Mouse (Mus musculus): ENCODE results near the gene Ppp4r3a. TPM values are rescaled to one million over a fixed set of nuclear protein-coding genes. Genes with fewer than 3 reads are reported as not detected.
A peak's percentile ranks its signal among the peaks of the same experiment; 100 is the strongest.

Ppp4r3a gene
- total and polyA plus RNA-seq, 3 experiments = 43.2 to 68.6 (median 68.5) TPM

DNA sequence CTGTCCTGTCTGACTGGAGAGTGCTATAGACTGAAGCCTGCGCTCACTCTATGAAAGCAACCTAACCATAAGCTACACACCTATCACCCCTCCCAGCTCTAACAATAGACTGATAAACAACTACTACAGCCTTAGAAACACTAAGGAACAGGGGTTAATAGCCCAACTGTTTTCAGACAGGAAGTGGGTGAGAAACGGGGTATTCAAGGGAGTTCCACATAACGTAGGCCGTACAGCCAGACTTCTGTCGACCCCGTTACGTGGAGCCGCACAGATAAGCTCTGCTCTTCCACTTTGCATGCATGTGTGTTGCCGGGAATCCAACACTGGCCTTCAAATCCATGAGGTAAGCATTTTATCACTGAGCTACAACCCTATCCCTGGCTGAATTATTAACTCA, 76.1 kb downstream of the Ppp4r3a start:
- peaks cover 74 to 99% of the 10 kb centered on the region in 2 experiments for H3K4me1 ChIP-seq (ENCODE audit: control insufficient read depth in 1 of 2, insufficient read depth in 2 of 2)
- in situ Hi-C loops (cut with MboI; ENCODE audit: low pct_ligation_motif_present, low pct_unique_long_range_greater_than_20kb, low sequenced_read_pairs) = no loop called here
- 0 out of 2 replicates have a peak overlapping the region, but pooled peaks have one; percentile 12 for H3K9ac ChIP-seq (ENCODE audit: insufficient read depth, low read depth)
- peaks cover 51% of the 10 kb centered on the region for H3K79me2 ChIP-seq (replicated peaks; ENCODE audit: control insufficient read depth, extremely low read depth, insufficient read depth, poor library complexity, severe bottlenecking)
- no peak for DNase-seq (ENCODE audit: extremely low read depth)
- H3K4me2 ChIP-seq (ENCODE audit: insufficient read depth, low read depth, poor library complexity, severe bottlenecking) = peak overlapping the region; percentile 18
- H3K9me3 ChIP-seq (replicated peaks; ENCODE audit: low read length) = no peaks in the 10 kb centered on the region
- H3K4me3 ChIP-seq (replicated peaks in 1 of 3; ENCODE audit: low read depth in 2 of 3, low read length in 2 of 3, poor library complexity in 1 of 3) = no peak overlapping the region
- no peaks in the 10 kb centered on the region for H3K27me3 ChIP-seq (replicated peaks)
- peak overlapping the region; percentile 76 for H3K27ac ChIP-seq (ENCODE audit: insufficient read depth, low read depth)
- dilution Hi-C loops (cut with MboI; ENCODE audit: extremely low pct_ligation_motif_present, extremely low pct_unique_long_range_greater_than_20kb, low sequenced_read_pairs) = no loop called here
- TF ChIP-seq ZNF384 (IDR thresholded peaks at IDR 0.05; ENCODE audit: low read depth, low read length) = no peak
- TF ChIP-seq MEF2A (IDR thresholded peaks at IDR 0.05; ENCODE audit: borderline replicate concordance, low read depth, low read length) = no peak
- no peak for TF ChIP-seq E2F4 (IDR thresholded peaks at IDR 0.05; ENCODE audit: insufficient replicate concordance, low read depth, low read length)
- no peak for TF ChIP-seq CHD2 (IDR thresholded peaks at IDR 0.05; ENCODE audit: low read length)
- no peak for TF ChIP-seq TBP (conservative IDR thresholded peaks at IDR 0.05; ENCODE audit: low read depth, low read length)
- TF ChIP-seq IRF4 (IDR thresholded peaks at IDR 0.05; ENCODE audit: low read depth, low read length) = no peak
- no peak for TF ChIP-seq SIN3A (IDR thresholded peaks at IDR 0.05; ENCODE audit: low read length)
- no peak for TF ChIP-seq CHD1 (IDR thresholded peaks at IDR 0.05; ENCODE audit: low read depth, low read length)
- no peak for TF ChIP-seq CTCF (conservative IDR thresholded peaks at IDR 0.05 in 1 of 2, IDR thresholded peaks at IDR 0.05 in 1 of 2; ENCODE audit: low read depth in 2 of 2, low read length in 2 of 2)
- peaks cover 0 to 18% of the 10 kb centered on the region in 2 experiments for H3K36me3 ChIP-seq (replicated peaks in 1 of 2; ENCODE audit: control insufficient read depth in 1 of 2, insufficient read depth in 1 of 2, low read length in 1 of 2)

DNA sequence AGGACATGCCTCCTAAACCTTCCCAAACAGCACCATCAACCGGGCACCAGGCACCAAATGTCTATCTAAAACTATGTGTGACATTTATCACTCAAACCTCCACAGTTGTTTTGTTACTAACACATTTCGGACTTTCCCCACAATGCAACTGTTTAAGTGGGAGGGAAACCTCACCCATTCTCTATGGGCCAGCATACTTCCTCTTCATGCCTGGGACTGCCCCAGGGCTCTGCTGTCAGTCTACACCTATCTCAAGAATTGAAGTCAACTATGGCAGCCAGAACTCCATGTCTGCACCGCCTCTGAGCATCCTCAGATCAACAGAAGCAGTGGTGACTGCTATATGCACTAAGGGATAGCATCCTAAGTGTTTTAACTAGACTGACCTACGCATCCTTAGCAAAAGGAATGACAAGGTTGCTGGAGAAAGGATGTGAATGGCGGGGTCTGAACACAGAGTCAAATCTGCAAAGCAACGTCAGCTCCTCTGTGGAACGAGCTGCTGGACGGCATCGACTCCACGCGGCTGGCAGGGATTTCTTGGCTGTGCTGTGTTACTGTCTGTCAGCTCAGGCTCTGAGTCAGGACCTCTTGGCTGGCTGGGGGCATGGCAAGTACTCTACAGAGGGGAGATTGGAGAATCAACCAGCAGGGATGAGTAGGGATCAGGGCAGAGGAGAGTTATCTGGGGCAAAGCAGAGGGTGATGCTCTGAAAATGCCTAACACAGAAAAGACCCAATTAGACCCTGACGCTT, 77.7 kb downstream of the Ppp4r3a start:
- Histone ChIP-seq H3K27ac (ENCODE audit: insufficient read depth, low read depth) (peak overlapping the region; percentile 93), H3K36me3 (replicated peaks in 1 of 2; ENCODE audit: control insufficient read depth in 1 of 2, insufficient read depth in 1 of 2, low read length in 1 of 2) (peaks cover 0 to 19% of the 10 kb centered on the region in 2 experiments), H3K9ac (ENCODE audit: insufficient read depth, low read depth) (0 out of 2 replicates have a peak overlapping the region, but pooled peaks have one; percentile 15), H3K4me1 (ENCODE audit: control insufficient read depth in 1 of 2, insufficient read depth in 2 of 2) (peaks cover 81 to 99% of the 10 kb centered on the region in 2 experiments), H3K4me2 (ENCODE audit: insufficient read depth, low read depth, poor library complexity, severe bottlenecking) (peak overlapping the region; percentile 29), H3K4me3 (replicated peaks in 1 of 3; ENCODE audit: low read depth in 2 of 3, low read length in 2 of 3, poor library complexity in 1 of 3) (peak overlapping the region in 1 of 3 experiments; percentile 29), H3K27me3 (replicated peaks) (no peaks in the 10 kb centered on the region), H3K9me3 (replicated peaks; ENCODE audit: low read length) (no peaks in the 10 kb centered on the region), H3K79me2 (replicated peaks; ENCODE audit: control insufficient read depth, extremely low read depth, insufficient read depth, poor library complexity, severe bottlenecking) (peaks cover 59% of the 10 kb centered on the region)
- dilution Hi-C loops (cut with MboI; ENCODE audit: extremely low pct_ligation_motif_present, extremely low pct_unique_long_range_greater_than_20kb, low sequenced_read_pairs) (no loop called here), in situ Hi-C loops (cut with MboI; ENCODE audit: low pct_ligation_motif_present, low pct_unique_long_range_greater_than_20kb, low sequenced_read_pairs) (no loop called here)
- DNase-seq (ENCODE audit: extremely low read depth) = peak; percentile 77
- TF ChIP-seq CTCF (conservative IDR thresholded peaks at IDR 0.05 in 1 of 2, IDR thresholded peaks at IDR 0.05 in 1 of 2; ENCODE audit: low read depth in 2 of 2, low read length in 2 of 2) = no peak
- peak; percentile 68 for TF ChIP-seq EP300 (IDR thresholded peaks at IDR 0.05; ENCODE audit: low read length)
- peak; percentile 73 for TF ChIP-seq ELF1 (IDR thresholded peaks at IDR 0.05; ENCODE audit: low read depth, low read length)
- TF ChIP-seq MEF2A (IDR thresholded peaks at IDR 0.05; ENCODE audit: borderline replicate concordance, low read depth, low read length) = peak; percentile 67
- peak; percentile 60; the same call in 1 of the 2 replicates for TF ChIP-seq MAX (IDR thresholded peaks at IDR 0.05; ENCODE audit: low read length)
- TF ChIP-seq HCFC1 (IDR thresholded peaks at IDR 0.05; ENCODE audit: low read depth, low read length) = peak; percentile 46
- no peak for TF ChIP-seq RAD21 (IDR thresholded peaks at IDR 0.05; ENCODE audit: low read depth, low read length)
- TF ChIP-seq JUND (conservative IDR thresholded peaks at IDR 0.05; ENCODE audit: low read depth, low read length) = 0 out of 2 replicates have a peak, but pooled peaks have one; percentile 30
- TF ChIP-seq E2F4 (IDR thresholded peaks at IDR 0.05; ENCODE audit: insufficient replicate concordance, low read depth, low read length) = no peak
- TF ChIP-seq MXI1 (IDR thresholded peaks at IDR 0.05; ENCODE audit: low read depth, low read length) = peak; percentile 59
- 0 out of 2 replicates have a peak, but pooled peaks have one; percentile 46 for TF ChIP-seq ZMIZ1 (IDR thresholded peaks at IDR 0.05; ENCODE audit: low read depth, low read length)
- TF ChIP-seq POLR2AphosphoS2 (IDR thresholded peaks at IDR 0.05; ENCODE audit: low read depth, low read length) = no peak
- TF ChIP-seq NRF1 (IDR thresholded peaks at IDR 0.05; ENCODE audit: low read depth, low read length) = no peak
- TF ChIP-seq MYC (IDR thresholded peaks at IDR 0.05; ENCODE audit: low read depth, low read length) = peak; percentile 58; the same call in 1 of the 2 replicates
- TF ChIP-seq ETS1 (conservative IDR thresholded peaks at IDR 0.05; ENCODE audit: low read depth, low read length) = peak; percentile 30; the same call in 1 of the 2 replicates
- no peak for TF ChIP-seq ZKSCAN1 (IDR thresholded peaks at IDR 0.05; ENCODE audit: borderline replicate concordance, low read depth, low read length)
- TF ChIP-seq ZNF384 (IDR thresholded peaks at IDR 0.05; ENCODE audit: low read depth, low read length) = no peak
- peak; percentile 74; the same call in 1 of the 2 replicates for TF ChIP-seq MAZ (IDR thresholded peaks at IDR 0.05; ENCODE audit: low read depth, low read length)
- TF ChIP-seq IRF4 (IDR thresholded peaks at IDR 0.05; ENCODE audit: low read depth, low read length) = peak; percentile 81
- TF ChIP-seq SIN3A (IDR thresholded peaks at IDR 0.05; ENCODE audit: low read length) = peak; percentile 84
- TF ChIP-seq POLR2A (IDR thresholded peaks at IDR 0.05; ENCODE audit: low read depth, low read length) = no peak
- TF ChIP-seq UBTF (IDR thresholded peaks at IDR 0.05; ENCODE audit: low read depth, low read length) = peak; percentile 55; the same call in 1 of the 2 replicates
- 0 out of 2 replicates have a peak, but pooled peaks have one; percentile 54 for TF ChIP-seq TCF12 (IDR thresholded peaks at IDR 0.05; ENCODE audit: low read depth, low read length)
